In genomic region chr7:110982053-110982705, GRCm38 (mm10) we compare ENCODE assay signal across 8 mouse cellular contexts. TPM values are rescaled to one million over a fixed set of nuclear protein-coding genes. Genes with fewer than 3 reads are reported as not detected.
DNase-seq lines count a peak whose midpoint lies in the region; ATAC-seq and TF ChIP-seq lines count a peak whose summit lies in the region.

Gene Mrvi1, minus strand, starts transcription at chr7:110982461.

- no peaks in the 10 kb centered on the region for H3K36me3 ChIP-seq in heart, embryonic 15.5 days

- H3K4me1 ChIP-seq in bone marrow, adult 2 months (ENCODE audit: control insufficient read depth, insufficient read depth, low read length) = peaks cover under 1% of the 10 kb centered on the region
- peaks cover 34% of the 10 kb centered on the region for H3K4me1 ChIP-seq in heart, embryonic 15.5 days (replicated peaks)

- WGBS in bone marrow, adult 2 months = 68% methylated on average over 7 of the region's 7 CpGs
- WGBS in heart, embryonic 15.5 days = 17% methylated on average over 7 of the region's 7 CpGs

- 0 out of 2 replicates have a peak within 1 kb of the TSS, but pooled peaks have one; percentile 27 for H3K9ac ChIP-seq in heart, embryonic 15.5 days

- H3K27me3 ChIP-seq in heart, embryonic 15.5 days = no peaks in the 10 kb centered on the region

- no peak for TF ChIP-seq CTCF in bone marrow, adult 2 months (IDR thresholded peaks at IDR 0.05; ENCODE audit: control insufficient read depth, insufficient read depth, low read length)

- no peak for TF ChIP-seq POLR2A in bone marrow, adult 2 months (IDR thresholded peaks at IDR 0.05; ENCODE audit: borderline replicate concordance, control insufficient read depth, low read depth, low read length)

- ATAC-seq in heart, embryonic 15.5 days (replicated peaks; ENCODE audit: insufficient number of reproducible peaks, insufficient read depth, low FRiP score, low read depth) = peak; percentile 54

- H3K4me2 ChIP-seq in heart, embryonic 15.5 days = peak within 1 kb of the TSS; percentile 49

- no peaks in the 10 kb centered on the region for H3K9me3 ChIP-seq in heart, embryonic 15.5 days (replicated peaks)

- DNase-seq in adrenal gland, adult 18-20 months (ENCODE audit: low spot score in 2 of 2) = peak; percentile 45 to 48
- peak; percentile 84 for DNase-seq in kidney, postnatal 14 days
- peak; percentile 79 for DNase-seq in lung, postnatal 14 days
- peak; percentile 77 for DNase-seq in urinary bladder, postnatal 14 days (ENCODE audit: low spot score)
- no peak for DNase-seq in thymus, postnatal 0 days (ENCODE audit: low spot score)
- no peak for DNase-seq in thymus, postnatal 4 days

- no peak within 1 kb of the TSS for H3K27ac ChIP-seq in bone marrow, adult 2 months (ENCODE audit: control insufficient read depth, insufficient read depth, low read depth, low read length, poor library complexity)
- peak within 1 kb of the TSS; percentile 83 for H3K27ac ChIP-seq in heart, embryonic 15.5 days

- no peak within 1 kb of the TSS for H3K4me3 ChIP-seq in bone marrow, adult 2 months (replicated peaks; ENCODE audit: control insufficient read depth, low read depth, low read length)
- H3K4me3 ChIP-seq in heart, embryonic 15.5 days = peak within 1 kb of the TSS; percentile 30

RNA-seq across cellular contexts. Expression of gene Mrvi1, which starts in this region (rescaled TPM):
- total RNA-seq in adrenal gland, adult 18-20 months (2021) = 10 to 100 TPM; 11.5 to 12.8 TPM
- 10.7 and 59.3 TPM in 2 replicates for polyA plus RNA-seq in bone marrow, adult 2 months (2011; ENCODE audit: insufficient read depth, insufficient read length, low replicate concordance, missing spikeins)
- polyA plus RNA-seq in heart, embryonic 15.5 days (2015; fragmentation: Nextera tagmentation; extraction: Ambion mirVana) = 3.7 and 5.1 TPM in 2 replicates
- polyA plus RNA-seq in thymus, postnatal 0 days (2015; fragmentation: Nextera tagmentation; extraction: Ambion mirVana) = 0.92 and 1.1 TPM in 2 replicates

Comparison
In these comparisons a context has a peak if more than half of its experiments do, and no peak if none do; other contexts are left out.
1. DNase-seq: peak in adrenal gland, adult 18-20 months (2 of 2), kidney, postnatal 14 days (single experiment), lung, postnatal 14 days (single experiment) and urinary bladder, postnatal 14 days (single experiment); none in thymus, postnatal 0 days (single experiment) and thymus, postnatal 4 days (single experiment).